Mouse (Mus musculus) lung, adult 2 months (tissue): ENCODE results near the gene Dppa3.

Experiments used
- CTCF ChIP-seq: fragments of 200-500 bp; IDR thresholded peaks from 2 replicates; pipeline ENCODE4 v1.5.1; 2011; ENCODE audit warnings: mild to moderate bottlenecking, low read length, control low read depth; ENCODE audit not compliant: insufficient read depth
- POLR2A ChIP-seq: fragments of 200-500 bp; IDR thresholded peaks from 2 replicates; pipeline ENCODE4 v1.6.1; 2011; ENCODE audit warnings: low read depth, mild to moderate bottlenecking, control low read depth, low read length, borderline replicate concordance; ENCODE audit errors: extremely low read depth

- 0 out of 2 replicates have a peak, but pooled peaks have one; percentile 9 for TF ChIP-seq CTCF
- no peak for TF ChIP-seq POLR2A
Observed at GRCm38 (mm10) chr6:122614047-122614446, 12.2 kb upstream of the Dppa3 start.
